Mouse (Mus musculus) ES-Bruce4 (cell line): ENCODE data around the gene Ubn1. TPM values are rescaled to one million over a fixed set of nuclear protein-coding genes. Genes with fewer than 3 reads are reported as not detected.

Experiments used
- H3K27ac ChIP-seq: 2 replicates; pipeline ENCODE4 v1.5.1; 2012; ENCODE audit warnings: low read length, inconsistent platforms; ENCODE audit not compliant: insufficient read depth
- H3K27me3 ChIP-seq: 2 replicates; pipeline ENCODE4 v1.6.1; 2012; ENCODE audit warnings: mild to moderate bottlenecking, low read length, inconsistent platforms; ENCODE audit not compliant: control insufficient read depth, poor library complexity, insufficient read depth, severe bottlenecking
- H3K36me3 ChIP-seq: 2 replicates; pipeline ENCODE4 v1.6.1; 2012; ENCODE audit warnings: inconsistent platforms, mild to moderate bottlenecking, low read length, moderate library complexity; ENCODE audit not compliant: control insufficient read depth, poor library complexity, insufficient read depth, severe bottlenecking
- H3K4me1 ChIP-seq: one replicate; pipeline ENCODE4 v1.8.1; 2011; ENCODE audit warnings: low read length; ENCODE audit not compliant: control insufficient read depth, insufficient read depth
- H3K4me3 ChIP-seq: 2 replicates; pipeline ENCODE4 v1.5.1; 2011; ENCODE audit warnings: low read depth, mild to moderate bottlenecking, low read length
- H3K9ac ChIP-seq: 2 replicates; pipeline ENCODE4 v1.6.1; 2012; ENCODE audit warnings: low read depth, mild to moderate bottlenecking, inconsistent platforms; ENCODE audit not compliant: poor library complexity, severe bottlenecking
- H3K9me3 ChIP-seq: replicated peaks from 2 replicates; pipeline ENCODE4 v1.6.1; 2012; ENCODE audit warnings: mild to moderate bottlenecking, low read length, inconsistent platforms; ENCODE audit not compliant: control insufficient read depth, poor library complexity, insufficient read depth, severe bottlenecking
- CTCF ChIP-seq: IDR thresholded peaks from one replicate; pipeline ENCODE4 v1.8.1; 2011; ENCODE audit warnings: low read depth, low read length
- EP300 ChIP-seq: IDR thresholded peaks from 2 replicates; pipeline ENCODE4 v1.6.1; 2011; ENCODE audit warnings: low read depth, low read length; ENCODE audit not compliant: insufficient read depth
- POLR2A ChIP-seq: IDR thresholded peaks from one replicate; pipeline ENCODE4 v1.8.1; 2011; ENCODE audit warnings: low read length; ENCODE audit not compliant: insufficient read depth
- polyA plus RNA-seq: library from polyadenylated mRNA; stranded (reverse); fragments of >200 nt; gene quantifications from 2 replicates; pipeline ENCODE4 v1.2.4, GENCODE M21; 2011; ENCODE audit warnings: low read depth; ENCODE audit not compliant: missing spikeins, insufficient read depth, insufficient read length

Gene Ubn1
- polyA plus RNA-seq, 1 experiment, result 25.9 TPM

- Histone ChIP-seq H3K9me3 (no peaks in the 10 kb centered on the region), H3K9ac (no peak overlapping the region), H3K27ac (no peak overlapping the region), H3K36me3 (peaks cover 13% of the 10 kb centered on the region), H3K27me3 (no peaks in the 10 kb centered on the region), H3K4me1 (no peaks in the 10 kb centered on the region), H3K4me3 (no peak overlapping the region)
- TF ChIP-seq CTCF, result no peak
These were observed 8.3 kb downstream of the Ubn1 start for GRCm38 (mm10) chr16:5058114-5058513.

- no peak overlapping the region for H3K4me3 ChIP-seq
- peaks cover 12% of the 10 kb centered on the region for H3K36me3 ChIP-seq
- no peaks in the 10 kb centered on the region for H3K9me3 ChIP-seq
- no peak overlapping the region for H3K27ac ChIP-seq
- H3K4me1 ChIP-seq, result no peaks in the 10 kb centered on the region
- no peaks in the 10 kb centered on the region for H3K27me3 ChIP-seq
- TF ChIP-seq EP300 (no peak), POLR2A (no peak), CTCF (no peak)
- no peak overlapping the region for H3K9ac ChIP-seq
These were observed 13.6 kb downstream of the Ubn1 start for GRCm38 (mm10) chr16:5063472-5063871.

- TF ChIP-seq EP300, result no peak
- no peak for TF ChIP-seq CTCF
- no peak for TF ChIP-seq POLR2A
- H3K36me3 ChIP-seq, result peaks cover 11% of the 10 kb centered on the region
- H3K27ac ChIP-seq, result no peak overlapping the region
- no peaks in the 10 kb centered on the region for H3K4me1 ChIP-seq
- no peak overlapping the region for H3K4me3 ChIP-seq
- H3K27me3 ChIP-seq, result no peaks in the 10 kb centered on the region
- no peaks in the 10 kb centered on the region for H3K9me3 ChIP-seq
- no peak overlapping the region for H3K9ac ChIP-seq
These were observed 20.5 kb downstream of the Ubn1 start for GRCm38 (mm10) chr16:5070321-5070720.

- H3K4me3 ChIP-seq, result no peak overlapping the region
- no peak for TF ChIP-seq POLR2A
- no peak for TF ChIP-seq CTCF
- no peak for TF ChIP-seq EP300
- peaks cover 15% of the 10 kb centered on the region for H3K36me3 ChIP-seq
- no peaks in the 10 kb centered on the region for H3K4me1 ChIP-seq
- no peak overlapping the region for H3K27ac ChIP-seq
- no peak overlapping the region for H3K9ac ChIP-seq
- H3K9me3 ChIP-seq, result no peaks in the 10 kb centered on the region
- no peaks in the 10 kb centered on the region for H3K27me3 ChIP-seq
These were observed 22.1 kb downstream of the Ubn1 start for GRCm38 (mm10) chr16:5071974-5072373.

GRCm38 (mm10) chr16:5074341-5074740 lies 24.5 kb downstream of the Ubn1 start:
- no peaks in the 10 kb centered on the region for H3K27me3 ChIP-seq
- no peak overlapping the region for H3K4me3 ChIP-seq
- H3K4me1 ChIP-seq, result no peaks in the 10 kb centered on the region
- TF ChIP-seq POLR2A, result no peak
- no peak for TF ChIP-seq EP300
- TF ChIP-seq CTCF, result no peak
- peaks cover 18% of the 10 kb centered on the region for H3K36me3 ChIP-seq
- no peak overlapping the region for H3K27ac ChIP-seq
- H3K9ac ChIP-seq, result no peak overlapping the region
- H3K9me3 ChIP-seq, result no peaks in the 10 kb centered on the region

- no peaks in the 10 kb centered on the region for H3K27me3 ChIP-seq
- no peak overlapping the region for H3K4me3 ChIP-seq
- H3K27ac ChIP-seq, result no peak overlapping the region
- no peaks in the 10 kb centered on the region for H3K4me1 ChIP-seq
- TF ChIP-seq POLR2A (no peak), EP300 (no peak), CTCF (no peak)
- H3K9me3 ChIP-seq, result no peaks in the 10 kb centered on the region
- 0 out of 2 replicates have a peak, but pooled peaks cover 5% of the 10 kb centered on the region for H3K36me3 ChIP-seq
- no peak overlapping the region for H3K9ac ChIP-seq
These were observed 35.3 kb downstream of the Ubn1 start for GRCm38 (mm10) chr16:5085196-5085595.
